Mouse (Mus musculus) small intestine, adult 2 months (tissue): ENCODE results near the gene Cwc27. TPM values are rescaled to one million over a fixed set of nuclear protein-coding genes. Genes with fewer than 3 reads are reported as not detected.
A peak's percentile ranks its signal among the peaks of the same experiment; 100 is the strongest.

Experiments
- H3K27ac ChIP-seq: fragments of 200-500 bp; 2 replicates; pipeline ENCODE4 v1.5.1; 2012; ENCODE audit warnings: low read depth, low read length, control low read depth, inconsistent platforms; ENCODE audit not compliant: insufficient read depth
- H3K27me3 ChIP-seq: fragments of 200-500 bp; 2 replicates; pipeline ENCODE4 v1.6.1; 2012; ENCODE audit warnings: mild to moderate bottlenecking, moderate library complexity, low read length, inconsistent platforms; ENCODE audit not compliant: control insufficient read depth, insufficient read depth
- H3K36me3 ChIP-seq: fragments of 200-500 bp; 2 replicates; pipeline ENCODE4 v1.6.1; 2012; ENCODE audit warnings: mild to moderate bottlenecking, low read length, control low read depth, inconsistent platforms; ENCODE audit not compliant: control insufficient read depth, insufficient read depth
- H3K4me1 ChIP-seq: fragments of 200-500 bp; 2 replicates; pipeline ENCODE4 v1.6.1; 2012; ENCODE audit warnings: low read length, inconsistent platforms, mixed read lengths; ENCODE audit not compliant: control insufficient read depth, insufficient read depth, insufficient read length
- H3K4me3 ChIP-seq: fragments of 200-500 bp; 2 replicates; pipeline ENCODE4 v1.5.1; 2012; ENCODE audit warnings: low read depth, mild to moderate bottlenecking, control low read depth, inconsistent platforms, low read length, moderate library complexity
- CTCF ChIP-seq: fragments of 200-500 bp; IDR thresholded peaks from 2 replicates; pipeline ENCODE4 v1.5.1; 2012; ENCODE audit warnings: low read depth, mild to moderate bottlenecking, control low read depth, inconsistent platforms, low read length, moderate library complexity, mixed read lengths; ENCODE audit not compliant: insufficient replicate concordance, insufficient read length; ENCODE audit errors: extremely low read depth
- POLR2A ChIP-seq: fragments of 200-500 bp; IDR thresholded peaks from 2 replicates; pipeline ENCODE4 v1.6.1; 2012; ENCODE audit warnings: low read depth, mild to moderate bottlenecking, control low read depth, inconsistent platforms, low read length, moderate library complexity
- WGBS: fragments of 180-500 bp; shearing (Covaris S2); methylation state at CpG from one replicate; pipeline ENCODE4 v1.1.7; 2018; 5-methylcytosine and 5-hydroxymethylcytosine counted together
- polyA plus RNA-seq: library from polyadenylated mRNA; depleted of rRNA; stranded (reverse); fragments of >200 nt; gene quantifications from 2 replicates; pipeline ENCODE4 v1.2.3, GENCODE M21; 2012

The Cwc27 gene
- polyA plus RNA-seq, 1 experiment, result 0.42 TPM

GRCm38 (mm10) chr13:104729261-104730046, 87.5 kb downstream of the Cwc27 start:
- WGBS, result 35% methylated on average over 3 of the region's 3 CpGs
- no peak for TF ChIP-seq CTCF
- TF ChIP-seq POLR2A, result no peak
- Histone ChIP-seq H3K4me3 (no peak overlapping the region), H3K36me3 (no peaks in the 10 kb centered on the region), H3K4me1 (peaks cover 3% of the 10 kb centered on the region; the same call in 1 of the 2 replicates), H3K27me3 (no peaks in the 10 kb centered on the region), H3K27ac (no peak overlapping the region)

GRCm38 (mm10) chr13:104727681-104728080, 89.3 kb downstream of the Cwc27 start:
- no peaks in the 10 kb centered on the region for H3K36me3 ChIP-seq
- H3K4me3 ChIP-seq, result no peak overlapping the region
- H3K27ac ChIP-seq, result no peak overlapping the region
- no peaks in the 10 kb centered on the region for H3K27me3 ChIP-seq
- peaks cover 3% of the 10 kb centered on the region; the same call in 1 of the 2 replicates for H3K4me1 ChIP-seq
- 33% methylated on average over 2 of the region's 2 CpGs for WGBS
- TF ChIP-seq POLR2A, result no peak
- TF ChIP-seq CTCF, result no peak

GRCm38 (mm10) chr13:104720133-104720532, 96.8 kb downstream of the Cwc27 start:
- H3K4me1 ChIP-seq, result no peaks in the 10 kb centered on the region
- no peaks in the 10 kb centered on the region for H3K27me3 ChIP-seq
- H3K36me3 ChIP-seq, result peaks cover 2% of the 10 kb centered on the region; the same call in 1 of the 2 replicates
- TF ChIP-seq POLR2A, result no peak
- TF ChIP-seq CTCF, result no peak
- H3K27ac ChIP-seq, result no peak overlapping the region
- H3K4me3 ChIP-seq, result no peak overlapping the region
- WGBS, result 77% methylated on average over 5 of the region's 5 CpGs

- no peaks in the 10 kb centered on the region for H3K4me1 ChIP-seq
- H3K4me3 ChIP-seq, result no peak overlapping the region
- 0 out of 2 replicates have a peak overlapping the region, but pooled peaks have one; percentile 4 for H3K27ac ChIP-seq
- no peaks in the 10 kb centered on the region for H3K36me3 ChIP-seq
- 54% methylated on average over 6 of the region's 6 CpGs for WGBS
- H3K27me3 ChIP-seq, result no peaks in the 10 kb centered on the region
- no peak for TF ChIP-seq POLR2A
- no peak for TF ChIP-seq CTCF
Measured at GRCm38 (mm10) chr13:104694612-104695355, 122.2 kb downstream of the Cwc27 start.

- Histone ChIP-seq H3K27me3 (no peaks in the 10 kb centered on the region), H3K4me1 (no peaks in the 10 kb centered on the region), H3K27ac (no peak overlapping the region), H3K4me3 (no peak overlapping the region), H3K36me3 (no peaks in the 10 kb centered on the region)
- WGBS, result 57% methylated on average over 3 of the region's 3 CpGs
- TF ChIP-seq CTCF (no peak), POLR2A (no peak)
Measured at GRCm38 (mm10) chr13:104692710-104693109, 124.2 kb downstream of the Cwc27 start.

- no peaks in the 10 kb centered on the region for H3K27me3 ChIP-seq
- H3K27ac ChIP-seq, result no peak overlapping the region
- no peaks in the 10 kb centered on the region for H3K4me1 ChIP-seq
- WGBS, result 88% methylated on average over 2 of the region's 2 CpGs
- H3K36me3 ChIP-seq, result no peaks in the 10 kb centered on the region
- H3K4me3 ChIP-seq, result no peak overlapping the region
- TF ChIP-seq CTCF (no peak), POLR2A (no peak)
Measured at GRCm38 (mm10) chr13:104685537-104685936, 131.4 kb downstream of the Cwc27 start.
